In genomic region chr9:7567923-7568322, GRCm38 (mm10) we compare ENCODE assay signal across 27 mouse cellular contexts. TPM values are rescaled to one million over a fixed set of nuclear protein-coding genes. Genes with fewer than 3 reads are reported as not detected.
DNase-seq lines count a peak whose midpoint lies in the region; ATAC-seq and TF ChIP-seq lines count a peak whose summit lies in the region.
"Had no signal": no experiment of that assay in that cellular context is flagged by ENCODE, and none has a peak within 500 bp of the region (broad histone marks: within the 10 kb centered on the region; RNA-seq: fewer than 3 reads in every experiment).

No protein-coding gene starts in this region.

- TF ChIP-seq CTCF in liver, postnatal 0 days (IDR thresholded peaks at IDR 0.05; ENCODE audit: low read depth), result no peak
- TF ChIP-seq CTCF in MEL (IDR thresholded peaks at IDR 0.05 in 2 of 3, conservative IDR thresholded peaks at IDR 0.05 in 1 of 3; ENCODE audit: control insufficient read depth in 1 of 3, insufficient read depth in 1 of 3, low read depth in 2 of 3, low read length in 3 of 3, poor library complexity in 1 of 3, severe bottlenecking in 1 of 3), result no peak
- no peak for TF ChIP-seq CTCF in bone marrow macrophage, adult 2 months (IDR thresholded peaks at IDR 0.05; ENCODE audit: low read depth, low read length)

- 58% methylated on average over 2 of the region's 2 CpGs for WGBS in liver, postnatal 0 days (ENCODE audit: insufficient replicate concordance)
- WGBS in lung, embryonic 15.5 days, result 24% methylated on average over 2 of the region's 2 CpGs

- no peak for TF ChIP-seq POLR2A in MEL (IDR thresholded peaks at IDR 0.05; ENCODE audit: control insufficient read depth in 1 of 2, insufficient read depth in 1 of 2, low read depth in 1 of 2, low read length in 2 of 2, poor library complexity in 1 of 2)
- TF ChIP-seq POLR2A in bone marrow macrophage, adult 2 months (IDR thresholded peaks at IDR 0.05; ENCODE audit: borderline replicate concordance, low read depth, low read length), result no peak

- TF ChIP-seq EP300 in liver, postnatal 0 days (IDR thresholded peaks at IDR 0.05; ENCODE audit: low read depth), result no peak
- 0 out of 4 replicates have a peak, but pooled peaks of 1 of the 2 experiments have one; percentile 15 for TF ChIP-seq EP300 in MEL (IDR thresholded peaks at IDR 0.05; ENCODE audit: low read depth in 1 of 2, low read length in 2 of 2)

- DNase-seq in liver, postnatal 0 days, result no peak
- DNase-seq in liver, result no peak
- DNase-seq in lung, postnatal 25 days (ENCODE audit: low spot score), result no peak
- DNase-seq in MEL (ENCODE audit: low read depth, low spot score), result no peak
- no peak for DNase-seq in testis, postnatal 10 days (ENCODE audit: low spot score)
- DNase-seq in layer of hippocampus, adult 18-20 months (ENCODE audit: low spot score in 2 of 2), result no peak
- DNase-seq: cerebellum, adult 11 months; cerebellum, adult 18-20 months; cerebellum, adult 8-10 months; cerebellum, adult 9-11 months; cerebellum, postnatal 14 days; cerebellum, postnatal 36 days; embryo, embryonic 11 days; forebrain, postnatal 0 days had no signal

- H3K9me3 ChIP-seq in liver, postnatal 0 days (ENCODE audit: low read length), result no peaks in the 10 kb centered on the region
- no peaks in the 10 kb centered on the region for H3K9me3 ChIP-seq in lung, embryonic 15.5 days
- H3K9me3 ChIP-seq in MEL (replicated peaks; ENCODE audit: insufficient read depth, low read length), result no peaks in the 10 kb centered on the region
- H3K9me3 ChIP-seq: embryonic facial prominence, embryonic 13.5 days; embryonic facial prominence, embryonic 15.5 days; forebrain, embryonic 13.5 days; forebrain, embryonic 15.5 days had no signal

- TF ChIP-seq RAD21 in MEL (IDR thresholded peaks at IDR 0.05; ENCODE audit: low read depth, low read length), result no peak

- H3K4me1 ChIP-seq in liver, postnatal 0 days (ENCODE audit: insufficient read depth), result peaks cover 13% of the 10 kb centered on the region; the same call in 1 of the 2 replicates
- 0 out of 2 replicates have a peak, but pooled peaks cover 3% of the 10 kb centered on the region for H3K4me1 ChIP-seq in lung, embryonic 15.5 days
- peaks cover 16 to 20% of the 10 kb centered on the region in 2 experiments for H3K4me1 ChIP-seq in MEL (ENCODE audit: control insufficient read depth in 1 of 2, insufficient read depth in 2 of 2, low read length in 2 of 2)
- peaks cover 58% of the 10 kb centered on the region for H3K4me1 ChIP-seq in bone marrow macrophage, adult 2 months (ENCODE audit: control insufficient read depth, insufficient read depth, low read length)
- H3K4me1 ChIP-seq: embryonic facial prominence, embryonic 13.5 days; embryonic facial prominence, embryonic 15.5 days; forebrain, embryonic 13.5 days; forebrain, embryonic 15.5 days had no signal

- no peak for ATAC-seq in liver, postnatal 0 days
- peak; percentile 22; the same call in 1 of the 2 replicates for ATAC-seq in lung, embryonic 15.5 days (ENCODE audit: borderline replicate concordance, extremely low read depth, low FRiP score, low TSS enrichment)
- ATAC-seq: activated CD4-positive, CD25-positive, alpha-beta regulatory T cell, adult 4 months; forebrain, embryonic 13.5 days; forebrain, embryonic 15.5 days; forebrain, postnatal 0 days; Patski had no signal

- no peak overlapping the region for H3K9ac ChIP-seq in liver, postnatal 0 days (replicated peaks)
- H3K9ac ChIP-seq in lung, embryonic 15.5 days, result no peak overlapping the region
- no peak overlapping the region for H3K9ac ChIP-seq in MEL (ENCODE audit: control insufficient read depth, low read depth, low read length, poor library complexity, severe bottlenecking)
- H3K9ac ChIP-seq: embryonic facial prominence, embryonic 13.5 days; embryonic facial prominence, embryonic 15.5 days; forebrain, embryonic 13.5 days; forebrain, embryonic 15.5 days; forebrain, postnatal 0 days had no signal

- H3K4me3 ChIP-seq in liver, postnatal 0 days (ENCODE audit: low read depth, low read length), result no peak overlapping the region
- no peak overlapping the region for H3K4me3 ChIP-seq in lung, embryonic 15.5 days
- no peak overlapping the region for H3K4me3 ChIP-seq in MEL (ENCODE audit: control insufficient read depth in 1 of 2, insufficient read depth in 1 of 2, low read depth in 2 of 2, low read length in 2 of 2)
- no peak overlapping the region for H3K4me3 ChIP-seq in bone marrow macrophage, adult 2 months (ENCODE audit: insufficient read depth, low read length)
- H3K4me3 ChIP-seq: embryonic facial prominence, embryonic 13.5 days; embryonic facial prominence, embryonic 15.5 days; forebrain, embryonic 13.5 days; forebrain, embryonic 15.5 days had no signal

- H3K79me2 ChIP-seq in MEL (ENCODE audit: control insufficient read depth, insufficient read depth, low read length, poor library complexity), result no peaks in the 10 kb centered on the region

- no peak overlapping the region for H3K4me2 ChIP-seq in liver, postnatal 0 days (ENCODE audit: low read depth, low read length)
- no peak overlapping the region for H3K4me2 ChIP-seq in lung, embryonic 15.5 days
- H3K4me2 ChIP-seq: embryonic facial prominence, embryonic 13.5 days; embryonic facial prominence, embryonic 15.5 days; forebrain, embryonic 13.5 days; forebrain, embryonic 15.5 days had no signal

- H3K36me3 ChIP-seq in liver, postnatal 0 days (replicated peaks; ENCODE audit: insufficient read depth, low read length), result no peaks in the 10 kb centered on the region
- H3K36me3 ChIP-seq in lung, embryonic 15.5 days, result no peaks in the 10 kb centered on the region
- H3K36me3 ChIP-seq in MEL (ENCODE audit: control insufficient read depth in 1 of 2, insufficient read depth in 2 of 2, low read length in 2 of 2), result peaks cover 0 to 23% of the 10 kb centered on the region in 2 experiments; a peak in 2 of 4 replicates
- H3K36me3 ChIP-seq: embryonic facial prominence, embryonic 13.5 days; embryonic facial prominence, embryonic 15.5 days; forebrain, embryonic 15.5 days had no signal

- H3K27ac ChIP-seq in liver, postnatal 0 days (ENCODE audit: low read depth), result 0 out of 2 replicates have a peak overlapping the region, but pooled peaks have one; percentile 11
- no peak overlapping the region for H3K27ac ChIP-seq in lung, embryonic 15.5 days
- H3K27ac ChIP-seq in MEL (ENCODE audit: control insufficient read depth, low read depth, low read length), result no peak overlapping the region
- H3K27ac ChIP-seq in bone marrow macrophage, adult 2 months (ENCODE audit: insufficient read depth, low read depth, low read length), result peak overlapping the region; percentile 34
- H3K27ac ChIP-seq: embryonic facial prominence, embryonic 13.5 days; embryonic facial prominence, embryonic 15.5 days; forebrain, embryonic 13.5 days; forebrain, embryonic 15.5 days had no signal

- no peaks in the 10 kb centered on the region for H3K27me3 ChIP-seq in liver, postnatal 0 days (ENCODE audit: insufficient read depth, low read length)
- no peaks in the 10 kb centered on the region for H3K27me3 ChIP-seq in lung, embryonic 15.5 days
- H3K27me3 ChIP-seq in MEL (ENCODE audit: control insufficient read depth in 1 of 2, insufficient read depth in 2 of 2, low read length in 2 of 2), result no peaks in the 10 kb centered on the region
- H3K27me3 ChIP-seq: embryonic facial prominence, embryonic 13.5 days; embryonic facial prominence, embryonic 15.5 days; forebrain, embryonic 13.5 days; forebrain, embryonic 15.5 days; Patski had no signal

TF ChIP-seq in MEL, 35 proteins besides CTCF, POLR2A, EP300 and RAD21:
- no peak for TF ChIP-seq HCFC1 (IDR thresholded peaks at IDR 0.05; ENCODE audit: low read depth, low read length)
- no peak for TF ChIP-seq USF1 (IDR thresholded peaks at IDR 0.05; ENCODE audit: low read depth, low read length)
- TF ChIP-seq SMC3 (IDR thresholded peaks at IDR 0.05; ENCODE audit: low read depth, low read length), result no peak
- no peak for TF ChIP-seq E2F4 (IDR thresholded peaks at IDR 0.05; ENCODE audit: borderline replicate concordance, low read depth, low read length)
- TF ChIP-seq MYB (IDR thresholded peaks at IDR 0.05; ENCODE audit: low read depth, low read length), result no peak
- no peak for TF ChIP-seq ZMIZ1 (IDR thresholded peaks at IDR 0.05; ENCODE audit: low read depth, low read length)
- TF ChIP-seq ZNF384 (IDR thresholded peaks at IDR 0.05; ENCODE audit: low read depth, low read length), result peak; percentile 61
- no peak for TF ChIP-seq CHD2 (IDR thresholded peaks at IDR 0.05; ENCODE audit: low read length)
- no peak for TF ChIP-seq MYC (IDR thresholded peaks at IDR 0.05; ENCODE audit: low read depth, low read length)

RNA-seq across cellular contexts. Expression of gene Mmp27, which starts 3.3 kb away (rescaled TPM):
- 0.33 and 0.38 TPM in 2 replicates for polyA plus RNA-seq in liver, postnatal 0 days (2015; fragmentation: Nextera tagmentation; extraction: Ambion mirVana)
- 0.11 TPM in 1 of 2 replicates, not detected in the other for polyA plus RNA-seq in lung, embryonic 15.5 days (2015; fragmentation: Nextera tagmentation; extraction: Ambion mirVana)
- 0.27 TPM in 1 of 2 replicates, not detected in the other for total RNA-seq in MEL (2012; rRNA removed)
- not detected for polyA plus RNA-seq in MEL (2012; ENCODE audit: insufficient read depth in 1 of 2, insufficient read length in 2 of 2, low read depth in 1 of 2, low replicate concordance in 2 of 2, missing spikeins in 1 of 2)
- polyA plus RNA-seq in bone marrow macrophage, adult 2 months (2012; ENCODE audit: insufficient read depth, insufficient read length, missing spikeins), result 18.2 and 19.3 TPM in 2 replicates
- not detected for total RNA-seq in layer of hippocampus, adult 18-20 months (2021)
- total RNA-seq: ES-E14; forebrain, postnatal 0 days had no signal
- polyA plus RNA-seq: activated CD4-positive, CD25-positive, alpha-beta regulatory T cell, adult 4 months; brain, embryonic 14.5 days; C2C12; embryonic facial prominence, embryonic 11.5 days; embryonic facial prominence, embryonic 13.5 days; embryonic facial prominence, embryonic 15.5 days; forebrain, embryonic 11.5 days; forebrain, embryonic 13.5 days; forebrain, embryonic 15.5 days; forebrain, postnatal 0 days had no signal

RNA-seq across cellular contexts. Expression of gene Mmp8, which starts 9.7 kb away (rescaled TPM):
- polyA plus RNA-seq in liver, postnatal 0 days (2015; fragmentation: Nextera tagmentation; extraction: Ambion mirVana), result 16.8 and 17.2 TPM in 2 replicates
- polyA plus RNA-seq in lung, embryonic 15.5 days (2015; fragmentation: Nextera tagmentation; extraction: Ambion mirVana), result 1.0 and 2.0 TPM in 2 replicates
- total RNA-seq in MEL (2012; rRNA removed), result not detected in 2 replicates
- polyA plus RNA-seq in MEL (2012; ENCODE audit: insufficient read depth in 1 of 2, insufficient read length in 2 of 2, low read depth in 1 of 2, low replicate concordance in 2 of 2, missing spikeins in 1 of 2), result not detected
- polyA plus RNA-seq in bone marrow macrophage, adult 2 months (2012; ENCODE audit: insufficient read depth, insufficient read length, missing spikeins), result 26.7 and 30.4 TPM in 2 replicates
- total RNA-seq in layer of hippocampus, adult 18-20 months (2021), result not detected
- total RNA-seq: ES-E14 had no signal
- polyA plus RNA-seq: C2C12; embryonic facial prominence, embryonic 13.5 days; forebrain, embryonic 11.5 days; forebrain, embryonic 13.5 days; forebrain, embryonic 15.5 days had no signal

Comparison
In these comparisons a context has a peak if more than half of its experiments do, and no peak if none do; other contexts are left out.
1. H3K27ac ChIP-seq: peak in liver, postnatal 0 days (single experiment) and bone marrow macrophage, adult 2 months (single experiment); none in lung, embryonic 15.5 days (single experiment) and MEL (single experiment).
2. RNA of gene Mmp27, which starts 3.3 kb away (polyA plus RNA-seq): 18.2 to 19.3 TPM in bone marrow macrophage, adult 2 months; 0.33 to 0.38 TPM in liver, postnatal 0 days, 0.11 TPM in lung, embryonic 15.5 days and not detected in MEL; every median in the first group is over 10 times any median in the second.